Mouse (Mus musculus): ENCODE measurements around the gene Fam83f. TPM values are rescaled to one million over a fixed set of nuclear protein-coding genes. Genes with fewer than 3 reads are reported as not detected.

Gene Fam83f
- not detected in 2 replicates for total RNA-seq (2012; rRNA removed)
- polyA plus RNA-seq (2012; ENCODE audit: insufficient read depth in 1 of 2, insufficient read length in 2 of 2, low read depth in 1 of 2, low replicate concordance in 2 of 2, missing spikeins in 1 of 2) = not detected

- DNase-seq (ENCODE audit: low read depth, low spot score) = no peak
- no peak within 1 kb of the TSS for H3K9ac ChIP-seq (ENCODE audit: control insufficient read depth, low read depth, low read length, poor library complexity, severe bottlenecking)
- H3K27me3 ChIP-seq (ENCODE audit: control insufficient read depth in 1 of 2, insufficient read depth in 2 of 2, low read length in 2 of 2) = peaks cover 0 to 3% of the 10 kb centered on the region in 2 experiments; a peak in 2 of 4 replicates
- no peaks in the 10 kb centered on the region for H3K36me3 ChIP-seq (ENCODE audit: control insufficient read depth in 1 of 2, insufficient read depth in 2 of 2, low read length in 2 of 2)
- 0 out of 4 replicates have a peak, but pooled peaks cover 0 to 3% of the 10 kb centered on the region in 2 experiments for H3K4me1 ChIP-seq (ENCODE audit: control insufficient read depth in 1 of 2, insufficient read depth in 2 of 2, low read length in 2 of 2)
- no peaks in the 10 kb centered on the region for H3K9me3 ChIP-seq (replicated peaks; ENCODE audit: insufficient read depth, low read length)
- H3K27ac ChIP-seq (ENCODE audit: control insufficient read depth, low read depth, low read length) = no peak within 1 kb of the TSS
- TF ChIP-seq MAZ (IDR thresholded peaks at IDR 0.05; ENCODE audit: low read depth, low read length) = no peak
- TF ChIP-seq TCF12 (IDR thresholded peaks at IDR 0.05; ENCODE audit: low read depth, low read length) = no peak
- TF ChIP-seq EP300 (IDR thresholded peaks at IDR 0.05; ENCODE audit: low read depth in 1 of 2, low read length in 2 of 2) = no peak
- TF ChIP-seq MEF2A (IDR thresholded peaks at IDR 0.05; ENCODE audit: extremely low read depth, insufficient replicate concordance, low read depth, low read length, poor library complexity, severe bottlenecking) = no peak
- no peak for TF ChIP-seq RAD21 (IDR thresholded peaks at IDR 0.05; ENCODE audit: low read depth, low read length)
- no peak for TF ChIP-seq ETS1 (IDR thresholded peaks at IDR 0.05; ENCODE audit: low read depth, low read length)
- no peak for TF ChIP-seq USF1 (IDR thresholded peaks at IDR 0.05; ENCODE audit: low read depth, low read length)
- no peak for TF ChIP-seq POLR2AphosphoS2 (IDR thresholded peaks at IDR 0.05; ENCODE audit: low read length)
- TF ChIP-seq MXI1 (IDR thresholded peaks at IDR 0.05; ENCODE audit: low read depth, low read length) = no peak
- no peak for TF ChIP-seq GATA1 (IDR thresholded peaks at IDR 0.05; ENCODE audit: low read depth, low read length)
- no peak for TF ChIP-seq MAX (IDR thresholded peaks at IDR 0.05; ENCODE audit: low read length)
- no peak for TF ChIP-seq E2F4 (IDR thresholded peaks at IDR 0.05; ENCODE audit: borderline replicate concordance, low read depth, low read length)
- no peak for TF ChIP-seq POLR2AphosphoS5 (IDR thresholded peaks at IDR 0.05; ENCODE audit: borderline replicate concordance, low read depth, low read length)
- TF ChIP-seq CTCF (IDR thresholded peaks at IDR 0.05 in 2 of 3, conservative IDR thresholded peaks at IDR 0.05 in 1 of 3; ENCODE audit: control insufficient read depth in 1 of 3, insufficient read depth in 1 of 3, low read depth in 2 of 3, low read length in 3 of 3, poor library complexity in 1 of 3, severe bottlenecking in 1 of 3) = no peak
- TF ChIP-seq ELF1 (IDR thresholded peaks at IDR 0.05; ENCODE audit: low read depth, low read length) = no peak
- TF ChIP-seq NELFE (IDR thresholded peaks at IDR 0.05; ENCODE audit: low read depth, low read length) = no peak
- no peak for TF ChIP-seq NRF1 (IDR thresholded peaks at IDR 0.05; ENCODE audit: insufficient read depth, low read depth, low read length, poor library complexity, severe bottlenecking)
- no peak within 1 kb of the TSS for H3K4me3 ChIP-seq (ENCODE audit: control insufficient read depth in 1 of 2, insufficient read depth in 1 of 2, low read depth in 2 of 2, low read length in 2 of 2)
- no peaks in the 10 kb centered on the region for H3K79me2 ChIP-seq (ENCODE audit: control insufficient read depth, insufficient read depth, low read length, poor library complexity)
Observed at GRCm38 (mm10) chr15:80671295-80672252, at the start of gene Fam83f. Fam83f (plus strand) TSS chr15:80671847.

All from MEL (cell line).